Mouse (Mus musculus) gastrocnemius, postnatal 14 days (tissue): Measurements from ENCODE around the gene Treh. TPM values are rescaled to one million over a fixed set of nuclear protein-coding genes. Genes with fewer than 3 reads are reported as not detected.

Experiments
- DNase-seq: peaks from one replicate; pipeline ENCODE4 v3.0.0; 2021; ENCODE audit warnings: mixed read lengths
- intact Hi-C: fragments of 180-260 bp; cut with DNase I; formaldehyde crosslinking; loops from one replicate; pipeline ENCODE4 v1.15.1; 2025; ENCODE audit warnings: low total_unique reads
- total RNA-seq, 2 experiments: library from RNA; stranded (reverse); gene quantifications; 2 replicates each; pipeline ENCODE4 v1.2.3; 2021

Gene Treh
- total RNA-seq, 2 experiments from 2014 or later, result not detected

GRCm38 (mm10) chr9:44671416-44671815 lies 1.6 kb upstream of the Treh start:
- no peak for DNase-seq
- intact Hi-C loops, result no loop called here

GRCm38 (mm10) chr9:44672291-44672865 lies 655 bp upstream of the Treh start:
- DNase-seq, result no peak
- intact Hi-C loops, result no loop called here

GRCm38 (mm10) chr9:44678288-44678871 lies 5.3 kb downstream of the Treh start:
- intact Hi-C loops, result no loop called here
- DNase-seq, result no peak

GRCm38 (mm10) chr9:44679565-44679964 lies 6.5 kb downstream of the Treh start:
- intact Hi-C loops, result no loop called here
- no peak for DNase-seq

GRCm38 (mm10) chr9:44683046-44683445 lies 10.0 kb downstream of the Treh start:
- intact Hi-C loops, result no loop called here
- DNase-seq, result no peak

GRCm38 (mm10) chr9:44685346-44686330 lies 12.6 kb downstream of the Treh start:
- intact Hi-C loops, result loop anchor here (2.0 kb wide), 1 partner anchor 29 kb away; no protein-coding TSS in a partner anchor

GRCm38 (mm10) chr9:44686638-44687037 lies 13.6 kb downstream of the Treh start:
- no peak for DNase-seq
- intact Hi-C loops, result no loop called here

More at GRCm38 (mm10) chr9:44685346-44686330, 12.6 kb downstream of the Treh start:
- DNase-seq, result peak; percentile 69

- no peak for DNase-seq
- intact Hi-C loops, result no loop called here
These were observed 15.0 kb downstream of the Treh start for GRCm38 (mm10) chr9:44688013-44688412.

- intact Hi-C loops, result no loop called here
- DNase-seq, result no peak
These were observed 17.6 kb downstream of the Treh start for GRCm38 (mm10) chr9:44690641-44691040.

- DNase-seq, result peak; percentile 57
- intact Hi-C loops, result no loop called here
These were observed 18.9 kb downstream of the Treh start for GRCm38 (mm10) chr9:44691671-44692520.

- intact Hi-C loops, result no loop called here
- no peak for DNase-seq
These were observed 20.0 kb downstream of the Treh start for GRCm38 (mm10) chr9:44693071-44693470.

- intact Hi-C loops, result no loop called here
These were observed 24.8 kb downstream of the Treh start for GRCm38 (mm10) chr9:44697866-44698265.

GRCm38 (mm10) chr9:44699196-44699595 lies 26.2 kb downstream of the Treh start:
- DNase-seq, result no peak
- intact Hi-C loops, result no loop called here

More at GRCm38 (mm10) chr9:44697866-44698265, 24.8 kb downstream of the Treh start:
- no peak for DNase-seq

GRCm38 (mm10) chr9:44699730-44700129 lies 26.7 kb downstream of the Treh start:
- intact Hi-C loops, result no loop called here
- DNase-seq, result no peak

- no peak for DNase-seq
- intact Hi-C loops, result no loop called here
These were observed 34.9 kb downstream of the Treh start for GRCm38 (mm10) chr9:44707749-44708428.

- intact Hi-C loops, result no loop called here
- peak; percentile 85 for DNase-seq
These were observed 35.4 kb downstream of the Treh start for GRCm38 (mm10) chr9:44708429-44708765.

GRCm38 (mm10) chr9:44708925-44709324 lies 35.9 kb downstream of the Treh start:
- intact Hi-C loops, result no loop called here
- no peak for DNase-seq

GRCm38 (mm10) chr9:44709600-44709999 lies 36.6 kb downstream of the Treh start:
- intact Hi-C loops, result no loop called here
- no peak for DNase-seq

GRCm38 (mm10) chr9:44710213-44710612 lies 37.2 kb downstream of the Treh start:
- no peak for DNase-seq
- intact Hi-C loops, result no loop called here
